Mouse (Mus musculus) layer of hippocampus, postnatal 36 days (tissue): ENCODE results near the gene H2-M9. TPM values are rescaled to one million over a fixed set of nuclear protein-coding genes. Genes with fewer than 3 reads are reported as not detected.

ENCODE experiments used
- DNase-seq, 2 experiments: peaks; one replicate each; pipeline ENCODE4 v3.0.0; 2022
- total RNA-seq, 2 experiments: library from RNA; stranded (reverse); gene quantifications; 2 replicates each; pipeline ENCODE4 v1.2.3; 2021

H2-M9 gene
- not detected for total RNA-seq

DNA sequence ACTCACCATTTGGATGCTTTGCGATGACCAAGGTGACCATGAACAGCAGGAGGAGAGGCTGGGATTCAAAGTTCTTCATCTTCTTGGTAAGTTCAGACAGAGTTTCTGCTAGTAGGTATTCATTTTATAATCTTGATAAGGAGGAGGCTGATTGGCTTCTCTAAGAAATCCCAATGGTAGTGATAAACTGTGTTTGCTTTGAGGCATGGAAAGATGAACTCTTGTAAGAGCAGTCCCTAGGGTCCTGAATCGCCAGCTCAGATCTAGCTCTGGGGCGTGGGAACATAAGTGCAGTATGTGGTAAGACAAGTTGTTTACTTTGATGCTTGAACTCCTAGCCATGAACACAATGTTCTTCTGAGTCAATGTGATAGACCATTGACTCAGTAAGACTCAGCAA is at the start of gene H2-M9:
Gene H2-M9, minus strand, starts transcription at position 101 of the 400 bp plus-strand sequence.
- no peak for DNase-seq

DNA sequence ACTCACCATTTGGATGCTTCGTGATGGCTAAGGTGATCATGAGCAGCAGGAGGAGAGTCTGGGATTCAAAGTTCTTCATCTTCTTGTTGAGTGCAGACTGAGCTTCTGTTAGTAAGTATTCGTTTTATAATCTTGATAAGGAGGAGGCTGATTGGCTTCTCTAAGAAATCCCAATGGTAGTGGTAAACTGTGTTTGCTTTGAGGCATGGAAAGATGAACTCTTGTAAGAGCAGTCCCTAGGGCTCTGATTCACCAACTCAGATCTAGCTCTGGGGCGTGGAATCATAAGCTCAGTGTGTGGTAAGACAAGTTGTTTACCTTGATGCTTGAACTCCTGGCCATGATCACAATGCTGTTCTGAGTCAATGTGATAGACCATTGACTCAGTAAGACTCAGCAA is 29.7 kb upstream of the H2-M9 start, which contains the start of gene H2-M1:
Gene H2-M1, minus strand, starts transcription at position 101 of the 400 bp plus-strand sequence.
- no peak for DNase-seq

Other genes with a start within 250 kb of the H2-M9 start
- not detected for gene H2-M10.4, start 180.3 kb downstream of the H2-M9 start, total RNA-seq
- not detected for gene H2-M11, start 95.6 kb downstream of the H2-M9 start, total RNA-seq
- not detected for gene H2-M1, start 29.6 kb upstream of the H2-M9 start, total RNA-seq
- gene H2-M10.5, start 130.2 kb upstream of the H2-M9 start, total RNA-seq, result not detected
- gene H2-M10.6, start 169.5 kb upstream of the H2-M9 start, total RNA-seq, result not detected
- gene Trim26, start 194.5 kb upstream of the H2-M9 start, total RNA-seq, result 10 to 100 TPM; 15.9 to 20.3 TPM
- gene Trim15, start 224.5 kb upstream of the H2-M9 start, total RNA-seq, result not detected
- not detected for gene Trim10, start 226.9 kb upstream of the H2-M9 start, total RNA-seq
- not detected for gene Trim40, start 247.5 kb upstream of the H2-M9 start, total RNA-seq